Mouse (Mus musculus) stomach, postnatal 0 days (tissue): ENCODE results near the gene Zfp451.

Experiments used
- CTCF ChIP-seq: IDR thresholded peaks from 2 replicates; pipeline ENCODE4 v1.5.1; 2016; ENCODE audit warnings: antibody characterized with exemption, low read depth, mild to moderate bottlenecking, moderate library complexity
- EP300 ChIP-seq: optimal IDR thresholded peaks from 2 replicates; pipeline ENCODE3; 2016; ENCODE audit warnings: antibody characterized with exemption

DNA sequence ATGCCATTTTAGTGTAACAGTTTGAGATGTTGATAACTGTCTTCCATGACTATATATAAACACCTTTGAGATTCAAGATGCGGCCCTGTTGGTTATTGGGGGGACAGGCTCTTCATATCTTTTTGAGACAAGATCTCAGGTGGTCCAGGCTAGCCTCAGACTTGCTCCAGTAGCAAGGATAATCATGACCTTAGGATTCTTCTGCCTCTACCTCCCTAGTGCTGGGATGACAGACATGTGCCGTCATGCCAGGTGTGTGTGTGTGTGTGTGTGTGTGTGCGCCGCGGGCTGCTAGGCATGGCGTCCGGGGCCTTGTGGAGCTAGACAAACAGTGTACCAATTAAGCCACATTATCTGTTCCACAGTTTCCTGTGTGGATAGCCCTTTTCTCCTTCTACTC, 93.4 kb downstream of the Zfp451 start:
- TF ChIP-seq CTCF (no peak), EP300 (no peak)
